Mouse (Mus musculus): ENCODE results near the gene Bco1. TPM values are rescaled to one million over a fixed set of nuclear protein-coding genes. Genes with fewer than 3 reads are reported as not detected.

Bco1 gene
- polyA plus RNA-seq, 1 experiment: 0.32 TPM

GRCm38 (mm10) chr8:117089802-117090201, 5.9 kb upstream of the Bco1 start:
- DNase-seq (ENCODE audit: low read depth): no peak

DNA sequence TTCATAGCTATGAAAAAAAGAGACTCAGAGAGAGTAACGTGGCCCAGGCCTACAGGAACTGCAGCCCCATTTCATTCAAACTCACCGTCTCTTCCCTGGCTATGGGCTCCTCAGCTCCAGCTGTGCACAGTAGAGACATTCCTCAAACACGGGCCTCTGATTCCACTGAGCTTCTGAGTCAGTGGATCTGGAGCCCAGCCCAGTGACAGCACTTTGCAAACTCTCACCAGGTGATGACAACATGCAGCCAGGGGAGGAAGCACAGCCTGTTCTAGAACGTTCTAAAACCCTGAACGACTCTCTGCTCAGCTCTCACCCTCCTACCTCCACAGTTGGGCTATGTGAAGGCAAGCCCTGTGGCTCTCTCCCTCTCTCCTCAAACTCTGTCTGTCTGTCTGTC, 1.6 kb upstream of the Bco1 start:
- DNase-seq (ENCODE audit: low read depth): no peak

- DNase-seq (ENCODE audit: low read depth): no peak
Observed at GRCm38 (mm10) chr8:117097051-117097563, 1.5 kb downstream of the Bco1 start.

- no peak for DNase-seq (ENCODE audit: low read depth)
Observed at GRCm38 (mm10) chr8:117097564-117098191, 2.0 kb downstream of the Bco1 start.

- no peak for DNase-seq (ENCODE audit: low read depth)
Observed at GRCm38 (mm10) chr8:117107533-117107932, 11.9 kb downstream of the Bco1 start.

GRCm38 (mm10) chr8:117109018-117109711, 13.5 kb downstream of the Bco1 start:
- DNase-seq (ENCODE audit: low read depth): no peak

GRCm38 (mm10) chr8:117109801-117110390, 14.2 kb downstream of the Bco1 start:
- no peak for DNase-seq (ENCODE audit: low read depth)

DNA sequence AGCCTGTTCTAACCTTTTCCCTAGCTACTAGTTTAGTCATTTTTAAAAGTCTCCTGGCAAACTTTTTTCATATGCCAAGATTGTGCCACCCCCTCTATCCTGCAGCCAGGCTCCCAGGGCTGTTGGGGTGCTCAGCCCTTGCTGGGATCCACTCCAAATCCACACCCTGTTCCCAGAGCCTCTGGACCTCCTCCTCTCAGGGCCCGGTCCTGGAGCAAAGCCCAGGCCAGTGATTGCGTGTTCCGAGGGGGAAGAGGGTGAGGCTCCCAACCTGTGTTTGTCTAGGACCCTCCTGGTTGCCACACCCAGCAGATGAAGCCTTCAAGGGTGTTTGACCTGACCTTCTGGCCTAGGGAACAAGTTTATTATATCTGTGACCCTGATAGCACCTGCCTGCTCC, 16.0 kb downstream of the Bco1 start:
- DNase-seq (ENCODE audit: low read depth): no peak

GRCm38 (mm10) chr8:117112261-117112660, 16.6 kb downstream of the Bco1 start:
- DNase-seq (ENCODE audit: low read depth): no peak

GRCm38 (mm10) chr8:117115094-117115493, 19.4 kb downstream of the Bco1 start:
- no peak for DNase-seq (ENCODE audit: low read depth)

DNA sequence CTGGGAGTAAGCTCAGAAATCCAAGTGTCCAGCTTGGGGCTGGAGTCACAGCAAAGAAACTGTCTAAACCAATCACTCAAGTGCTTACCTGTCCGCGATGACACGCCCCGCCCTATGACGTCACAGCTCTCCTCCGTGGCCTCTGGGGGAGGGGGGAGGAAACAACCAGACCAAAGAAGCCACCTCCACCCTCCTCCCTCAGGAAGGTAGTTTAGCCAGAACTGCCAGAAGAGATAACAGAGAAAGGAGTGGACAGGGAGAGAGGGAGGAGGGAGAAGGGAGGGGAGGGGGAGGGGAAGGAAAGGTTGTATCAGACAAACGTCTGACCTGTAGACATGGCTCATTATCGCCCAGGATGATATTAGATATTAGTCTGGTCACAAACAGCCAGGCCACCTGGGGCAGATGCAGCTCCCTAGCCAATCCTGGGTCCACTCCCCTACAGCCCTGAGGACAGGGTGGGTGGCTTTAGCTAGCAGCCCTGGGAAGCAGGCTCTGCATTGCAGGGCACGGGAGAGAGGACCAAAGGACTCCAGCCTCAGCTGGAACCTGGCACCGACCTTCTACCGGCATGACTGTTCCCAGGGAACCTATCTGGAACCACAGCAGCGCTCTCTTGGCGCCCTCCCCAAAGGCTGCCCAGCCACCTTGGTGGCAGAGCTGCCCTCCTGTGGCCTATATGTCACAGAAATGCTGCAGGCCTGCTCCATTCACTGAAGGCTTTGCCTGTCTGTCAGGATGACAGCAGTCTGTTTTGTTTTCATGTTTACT, 20.2 kb downstream of the Bco1 start:
- no peak for DNase-seq (ENCODE audit: low read depth)

DNA sequence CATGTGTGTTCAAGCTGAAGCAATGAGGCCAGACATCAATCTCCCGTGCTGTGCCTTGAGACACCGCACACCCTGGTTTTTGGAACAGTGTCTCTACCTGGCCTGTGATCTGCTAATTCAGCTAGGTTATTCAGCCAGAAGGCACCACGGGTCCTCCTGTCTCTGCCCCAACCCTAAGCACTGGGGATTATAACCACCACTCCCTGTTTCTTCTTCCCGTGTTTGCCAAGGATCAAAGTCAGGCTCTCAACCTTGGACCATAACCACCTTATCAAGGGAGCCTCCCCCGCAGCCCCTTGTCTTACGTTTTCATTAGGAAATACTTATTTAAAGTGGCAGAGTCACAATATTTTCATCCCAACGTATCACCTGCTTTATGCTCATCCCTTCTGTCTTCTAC, 20.9 kb downstream of the Bco1 start:
- DNase-seq (ENCODE audit: low read depth): no peak

- DNase-seq (ENCODE audit: low read depth): no peak
Observed at GRCm38 (mm10) chr8:117118409-117118808, 22.8 kb downstream of the Bco1 start.

GRCm38 (mm10) chr8:117121277-117121676, 25.6 kb downstream of the Bco1 start:
- DNase-seq (ENCODE audit: low read depth): no peak

DNA sequence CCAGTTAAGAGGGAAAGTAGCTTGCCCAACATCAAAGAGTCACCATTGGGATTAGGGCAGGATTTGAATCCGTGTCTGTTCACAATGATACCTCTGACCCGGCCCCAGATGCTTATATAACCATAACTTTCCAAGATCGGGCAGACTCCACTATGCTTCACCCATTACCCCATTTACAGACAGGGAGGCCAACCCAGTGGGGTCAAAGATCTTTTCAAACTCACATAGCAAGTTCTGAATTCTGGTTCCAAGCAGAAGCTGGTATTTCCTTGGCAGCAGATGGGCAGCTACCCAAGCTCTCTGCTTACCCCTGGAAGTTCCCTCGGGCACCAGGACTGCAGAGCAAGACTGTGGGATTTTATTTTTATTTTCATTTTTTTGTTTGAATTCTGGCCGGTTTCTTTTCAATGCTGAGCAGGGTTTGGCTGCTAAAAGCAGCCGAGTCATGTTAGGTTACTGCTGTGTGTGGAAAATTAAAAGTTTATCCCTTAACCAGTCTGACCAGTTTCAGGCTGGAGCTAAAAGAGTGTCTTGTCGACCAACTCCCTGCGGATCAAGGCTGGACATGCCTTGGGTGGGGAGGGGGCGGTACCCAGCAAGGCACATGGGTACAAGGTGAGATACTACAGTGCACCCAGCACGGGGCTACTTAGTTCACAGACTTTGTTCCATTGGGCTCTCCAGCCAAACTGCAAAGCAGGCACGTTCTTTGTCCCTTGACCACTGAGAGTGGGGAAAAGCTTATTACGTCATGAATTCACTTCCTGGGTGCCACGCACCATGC, 28.4 kb downstream of the Bco1 start:
- DNase-seq (ENCODE audit: low read depth): no peak

DNA sequence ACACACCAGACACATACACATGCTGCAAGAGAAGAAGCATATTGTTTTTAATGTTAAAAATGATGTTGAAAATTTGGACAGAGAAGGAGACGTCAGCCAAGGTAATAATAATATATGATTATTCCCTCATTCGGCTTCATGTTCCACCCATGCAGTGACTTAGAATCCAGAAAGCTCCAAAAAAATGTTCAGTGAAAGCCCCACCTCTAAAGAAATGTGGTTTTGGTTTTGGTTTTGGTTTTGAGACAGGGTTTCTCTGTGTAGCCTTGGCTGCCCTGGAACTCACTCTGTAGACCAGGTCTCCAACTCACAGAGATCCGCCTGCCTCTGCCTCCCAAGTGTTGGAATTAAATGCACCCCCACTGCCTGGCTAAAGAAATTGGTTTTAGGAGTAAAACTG, 30.2 kb downstream of the Bco1 start:
- no peak for DNase-seq (ENCODE audit: low read depth)

GRCm38 (mm10) chr8:117126411-117126810, 30.8 kb downstream of the Bco1 start:
- DNase-seq (ENCODE audit: low read depth): no peak

GRCm38 (mm10) chr8:117127063-117127462, 31.4 kb downstream of the Bco1 start:
- no peak for DNase-seq (ENCODE audit: low read depth)

DNA sequence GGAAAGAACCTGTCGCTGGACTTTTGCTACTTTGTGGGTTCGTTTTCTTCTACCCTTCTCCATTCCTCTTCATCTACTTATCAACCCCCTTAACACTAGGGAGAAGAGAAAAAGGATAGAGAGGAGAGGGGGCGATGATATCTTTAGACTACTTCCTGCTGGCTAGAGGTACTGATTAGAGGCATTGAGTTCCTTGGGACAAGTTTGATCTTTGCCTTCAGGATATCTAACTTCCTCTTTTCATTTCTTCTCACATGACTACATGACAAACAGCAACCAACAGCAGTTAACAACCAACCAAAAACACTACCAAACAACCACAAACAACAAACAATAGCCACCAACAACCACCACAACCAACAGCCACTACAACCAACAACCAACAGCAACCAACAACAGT, 38.0 kb downstream of the Bco1 start:
- no peak for DNase-seq (ENCODE audit: low read depth)

DNA sequence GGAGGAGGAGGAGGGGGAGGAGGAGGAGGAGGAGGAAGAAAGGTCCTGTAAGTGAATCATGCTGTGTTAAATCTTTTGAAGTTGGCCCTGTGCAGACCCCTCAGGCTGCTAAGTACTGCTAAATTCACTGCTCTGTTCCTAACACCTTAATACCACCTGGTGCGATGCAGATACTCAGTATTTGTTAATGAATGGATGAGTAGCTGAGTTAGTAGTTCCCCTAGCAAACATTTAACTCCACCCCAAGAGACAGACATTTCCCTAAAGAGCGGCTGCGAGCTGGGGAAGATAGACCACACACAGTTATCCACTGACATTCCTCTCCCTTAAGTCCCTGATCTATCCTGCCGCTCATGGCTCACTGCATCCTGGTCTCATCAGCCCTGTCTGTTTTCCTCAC, 40.7 kb downstream of the Bco1 start:
- no peak for DNase-seq (ENCODE audit: low read depth)

- DNase-seq (ENCODE audit: low read depth): no peak
Observed at GRCm38 (mm10) chr8:117136763-117137162, 41.1 kb downstream of the Bco1 start.

DNA sequence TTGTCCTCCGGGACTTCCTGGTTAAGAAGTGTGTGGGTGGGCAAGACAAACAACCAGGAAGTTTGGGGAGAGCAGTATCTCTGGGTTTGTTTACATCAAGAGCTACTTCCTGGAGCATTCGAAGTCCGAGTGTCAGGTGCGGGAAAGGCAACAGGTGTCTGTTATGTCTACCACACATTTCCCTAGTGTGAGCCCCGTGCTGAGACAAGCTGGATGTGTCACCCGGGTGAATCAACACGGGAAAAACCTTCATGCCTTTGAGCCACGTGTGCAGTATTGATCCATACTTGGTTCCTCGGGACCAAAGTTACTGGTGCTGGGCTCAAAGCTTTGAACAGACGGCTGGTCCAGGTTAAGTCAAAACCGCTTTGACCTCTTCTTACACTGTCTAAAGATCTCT, 41.7 kb downstream of the Bco1 start:
- no peak for DNase-seq (ENCODE audit: low read depth)
